Mouse (Mus musculus): ENCODE results near the gene Zfp229.
A peak's percentile ranks its signal among the peaks of the same experiment; 100 is the strongest.
"Not testable (repeated sequence)": the region's sequence is repeated elsewhere in the genome, so short reads cannot be mapped to it uniquely, and the experiment has no call there.

The Zfp229 gene

GRCm38 (mm10) chr17:21730495-21730894 is at the start of gene Zfp229:
Zfp229 (plus strand) TSS chr17:21730795.
- DNase-seq (ENCODE audit: inconsistent ontology term) = not testable (repeated sequence)

GRCm38 (mm10) chr17:21691560-21691959 is 39.0 kb upstream of the Zfp229 start, which contains the start of gene Gm10226:
Gm10226 (plus strand) TSS chr17:21691860.
- DNase-seq (ENCODE audit: inconsistent ontology term) = no peak

DNA sequence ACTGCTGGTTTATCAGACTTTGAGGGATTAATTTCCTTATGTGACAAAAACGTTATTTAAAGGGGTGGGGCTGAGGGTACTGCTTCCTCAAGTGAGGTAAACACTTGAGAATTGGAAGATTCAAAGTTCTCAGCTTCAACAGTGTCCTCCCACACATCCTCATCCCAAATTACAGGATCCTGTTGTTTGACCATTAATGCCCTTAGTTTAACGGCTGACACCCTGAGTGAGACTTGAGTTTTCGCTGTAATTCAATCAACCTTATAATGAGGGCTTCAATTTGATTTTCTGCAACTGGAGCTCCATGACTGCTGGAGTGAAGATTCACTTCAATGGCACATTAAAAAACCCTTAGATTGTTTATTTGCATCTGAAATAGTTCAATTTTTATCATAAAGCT is 37.3 kb upstream of the Zfp229 start:
- DNase-seq (ENCODE audit: inconsistent ontology term) = no peak

DNA sequence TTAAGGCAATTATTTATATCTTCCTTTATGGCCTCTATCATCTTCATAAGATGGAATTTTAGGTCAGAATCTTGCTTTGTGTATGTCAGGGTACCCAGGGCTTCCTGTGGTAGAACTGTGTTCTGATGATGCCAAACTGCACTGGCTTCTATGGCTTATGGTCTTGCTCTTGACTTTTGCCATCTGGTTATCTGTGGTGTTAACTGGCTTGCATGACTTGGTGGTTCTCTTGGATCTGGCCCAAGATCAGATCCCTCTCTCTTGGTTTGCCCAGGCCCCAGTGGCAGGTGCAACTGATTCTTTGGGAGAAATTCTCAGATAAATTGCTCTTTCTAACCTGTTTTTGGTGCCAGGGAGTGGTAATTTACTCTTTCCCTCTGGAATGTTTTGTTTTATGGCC is 34.5 kb upstream of the Zfp229 start:
- no peak for DNase-seq (ENCODE audit: inconsistent ontology term)

GRCm38 (mm10) chr17:21702281-21703240 is 28.0 kb upstream of the Zfp229 start:
- no peak for DNase-seq (ENCODE audit: inconsistent ontology term)

DNA sequence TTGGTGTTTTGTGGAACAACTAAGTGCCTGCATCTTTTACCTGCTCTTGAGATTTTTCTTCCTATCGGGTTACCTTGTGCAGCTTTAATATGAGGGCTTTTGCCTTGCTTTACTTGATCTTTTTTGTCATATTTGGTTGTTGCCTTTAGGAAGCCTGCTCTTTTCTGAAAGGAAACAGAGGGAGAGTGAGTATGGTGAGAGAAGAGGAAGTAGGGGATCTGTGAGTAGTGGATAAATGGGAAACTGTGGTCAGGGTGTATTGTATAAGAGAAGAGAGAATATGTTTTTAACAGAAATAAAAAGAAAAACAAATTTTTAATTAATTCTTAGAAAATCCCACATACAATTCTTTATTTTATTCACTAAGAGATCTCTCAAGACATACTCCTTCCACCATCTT is 27.2 kb upstream of the Zfp229 start:
- no peak for DNase-seq (ENCODE audit: inconsistent ontology term)

DNA sequence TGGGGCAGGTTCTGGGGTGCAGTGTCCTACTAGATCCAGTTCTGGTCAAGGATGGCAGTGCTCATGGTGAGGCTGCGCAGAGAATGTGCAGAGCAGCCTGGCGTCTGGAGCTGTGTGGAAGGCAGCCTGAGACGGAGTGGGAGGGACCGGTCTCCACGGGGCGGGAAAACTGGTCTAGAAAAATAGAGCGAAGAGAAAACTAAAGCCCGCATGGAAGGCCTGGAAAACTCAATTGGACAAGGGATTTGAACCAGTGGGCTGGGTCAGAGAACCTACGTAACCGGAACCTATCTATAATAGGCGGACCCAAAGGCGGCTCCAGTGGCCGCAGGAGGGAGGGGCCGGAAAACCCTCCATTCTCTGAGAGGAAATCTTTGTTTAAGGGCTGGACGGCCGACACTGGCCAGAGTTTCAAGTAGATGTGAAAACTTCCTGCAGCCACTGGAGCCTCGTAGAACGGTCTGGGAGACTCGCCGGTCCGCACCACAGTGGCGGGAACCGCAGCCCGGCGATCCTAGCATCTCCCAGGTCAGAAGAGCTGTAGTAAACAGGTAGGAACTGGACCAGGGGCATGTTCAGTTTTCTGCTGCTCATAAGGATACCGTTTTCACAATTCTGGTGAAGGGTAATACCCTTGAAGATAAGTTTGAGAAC is 23.1 kb upstream of the Zfp229 start, which contains the start of gene Zfp760:
TSS of gene Zfp760 (plus strand) at position 399 of the 654 bp plus-strand sequence.
- DNase-seq (ENCODE audit: inconsistent ontology term) = peak; percentile 95

DNA sequence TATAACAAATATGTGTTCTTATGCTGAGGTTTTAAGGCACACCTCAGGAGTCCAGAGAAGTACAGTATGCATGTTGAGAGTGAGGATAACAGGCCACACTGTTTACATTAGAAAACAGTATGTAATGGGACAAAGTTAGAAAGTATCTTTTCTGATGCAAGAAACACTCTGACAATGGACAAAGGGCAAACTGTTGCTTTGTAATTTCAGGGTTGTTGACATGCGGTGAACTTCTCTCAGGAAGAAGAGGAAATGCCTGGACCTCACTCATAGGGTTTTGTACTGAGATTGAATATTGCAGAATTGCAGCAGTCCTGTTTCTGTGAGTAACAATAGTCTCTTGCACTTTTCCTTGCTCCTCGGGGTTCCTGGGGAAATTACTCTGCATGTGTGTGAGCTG is 22.2 kb upstream of the Zfp229 start:
- peak; percentile 1 for DNase-seq (ENCODE audit: inconsistent ontology term)

DNA sequence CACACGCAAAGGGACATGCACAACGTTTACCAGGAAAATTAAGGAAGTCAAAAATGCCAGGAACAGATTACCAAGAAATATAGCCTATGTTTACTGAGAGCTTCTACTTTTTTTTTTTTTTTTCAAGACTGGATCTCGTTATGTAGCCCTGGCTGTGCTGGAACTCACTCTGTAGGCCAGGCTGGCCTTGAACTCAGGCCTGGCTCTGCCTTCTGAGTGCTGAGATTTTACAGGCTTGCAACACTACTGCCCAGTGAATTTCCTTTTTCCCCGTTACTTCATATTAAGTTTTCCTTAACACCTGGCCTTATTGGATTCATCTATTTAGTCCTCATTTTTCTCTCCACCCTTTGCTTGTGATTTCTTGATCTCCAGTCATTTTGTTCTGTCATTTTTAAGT is 2.5 kb downstream of the Zfp229 start:
- DNase-seq (ENCODE audit: inconsistent ontology term) = no peak

GRCm38 (mm10) chr17:21733529-21734031 is 3.0 kb downstream of the Zfp229 start:
- DNase-seq (ENCODE audit: inconsistent ontology term) = peak; percentile 82

- DNase-seq (ENCODE audit: inconsistent ontology term) = no peak
These were observed 22.2 kb downstream of the Zfp229 start for GRCm38 (mm10) chr17:21752791-21753190.

DNA sequence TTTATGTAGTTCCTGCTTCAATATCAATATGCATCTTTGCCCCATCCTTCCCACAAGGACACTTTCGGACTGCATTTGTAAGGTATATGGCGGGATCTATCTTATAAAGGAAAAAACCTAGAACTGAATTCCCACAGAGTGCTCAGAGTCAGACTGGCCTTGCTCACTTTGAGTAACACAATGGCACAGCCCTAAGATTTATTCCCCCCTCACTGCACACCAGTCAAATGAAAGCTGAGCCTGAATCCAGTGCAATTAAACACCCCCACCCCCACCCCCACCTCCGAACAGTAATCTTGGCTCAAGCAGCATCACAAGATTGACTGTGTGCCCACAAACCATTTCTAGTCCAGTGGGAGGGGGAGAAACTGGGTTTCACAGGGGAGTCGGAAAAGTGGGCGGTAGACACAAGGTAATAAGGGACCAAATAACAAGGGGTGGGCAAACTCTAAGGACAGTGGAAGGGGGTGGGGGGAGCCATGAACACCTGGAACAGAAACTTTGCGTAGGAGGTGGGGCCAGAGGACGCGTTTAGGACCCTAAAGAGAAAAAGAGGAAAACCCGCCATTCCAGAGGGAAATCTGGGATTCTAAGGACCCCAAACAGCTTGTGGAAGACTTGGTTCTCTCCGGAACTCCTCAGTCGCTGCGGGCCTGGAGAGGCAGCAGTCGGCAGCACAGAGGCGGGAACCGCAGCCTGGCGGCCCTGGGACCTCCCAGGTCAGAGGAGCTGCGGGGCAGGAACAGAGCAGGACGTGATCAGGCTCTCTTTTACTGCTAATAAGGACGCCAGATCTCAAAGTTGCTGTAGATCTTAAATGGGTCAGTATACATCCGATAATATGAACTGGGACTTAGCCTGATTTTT is 23.0 kb downstream of the Zfp229 start:
- DNase-seq (ENCODE audit: inconsistent ontology term) = peak; percentile 12

- no peak for DNase-seq (ENCODE audit: inconsistent ontology term)
These were observed 39.7 kb downstream of the Zfp229 start for GRCm38 (mm10) chr17:21770336-21770735.

- DNase-seq (ENCODE audit: inconsistent ontology term) = no peak
These were observed 61.7 kb downstream of the Zfp229 start for GRCm38 (mm10) chr17:21792256-21792655.

GRCm38 (mm10) chr17:21801373-21801772 is 70.8 kb downstream of the Zfp229 start:
- peak; percentile 5 for DNase-seq (ENCODE audit: inconsistent ontology term)

Data from Muller cell, postnatal 12 days (primary cell).